Mouse (Mus musculus) layer of hippocampus, adult 9-11 months (tissue): ENCODE measurements around the gene Tmem207.

Experiments used
- DNase-seq: peaks from one replicate; pipeline ENCODE4 v3.0.0; 2022

Tmem207 gene

GRCm38 (mm10) chr16:26454163-26454562 is 72.4 kb downstream of the Tmem207 start:
- no peak for DNase-seq
